8 mouse cellular contexts compared by ENCODE assay signal in the genomic region with DNA sequence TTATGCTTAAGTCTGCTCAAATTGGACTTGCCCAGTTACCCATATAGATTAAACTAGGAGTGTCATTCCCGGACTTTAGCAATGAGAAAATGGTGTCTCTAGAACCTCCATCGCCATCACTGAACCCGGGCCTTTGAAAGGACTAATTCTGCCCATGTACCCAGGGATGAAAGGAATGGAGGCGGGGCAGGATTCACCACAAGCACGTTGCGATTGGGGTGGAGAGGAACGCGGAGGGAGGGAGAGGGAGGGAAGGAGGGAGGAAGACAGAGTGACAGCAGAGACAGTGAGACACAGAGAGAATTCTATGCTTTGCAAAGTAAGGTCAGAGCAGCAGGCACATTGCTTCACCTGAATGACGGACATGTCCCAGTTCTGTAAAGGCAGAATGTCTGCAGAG. TPM values are rescaled to one million over a fixed set of nuclear protein-coding genes. Genes with fewer than 3 reads are reported as not detected.
DNase-seq lines count a peak whose midpoint lies in the region; ATAC-seq and TF ChIP-seq lines count a peak whose summit lies in the region.

No protein-coding gene starts in this region.

- no peak for DNase-seq in heart, adult 11 months
- peak; percentile 23 for DNase-seq in brain, embryonic 14.5 days (ENCODE audit: low read depth)
- peak; percentile 7 for DNase-seq in hindbrain, embryonic 10.5 days (ENCODE audit: low spot score)
- DNase-seq in midbrain, embryonic 11.5 days (ENCODE audit: low spot score, missing footprints) = no peak
- DNase-seq in adrenal gland, postnatal 4 days (ENCODE audit: low spot score in 2 of 2) = no peak
- no peak for DNase-seq in thymus, postnatal 10 days (ENCODE audit: low spot score in 2 of 2)
- DNase-seq in thymus, postnatal 14 days = no peak

- H3K4me1 ChIP-seq in heart, embryonic 16.5 days (ENCODE audit: control insufficient read depth, insufficient read depth, low read length) = no peaks in the 10 kb centered on the region; the same call in none of the 2 replicates
- H3K4me1 ChIP-seq in hindbrain, embryonic 10.5 days (replicated peaks) = peaks cover 14% of the 10 kb centered on the region
- H3K4me1 ChIP-seq in midbrain, embryonic 11.5 days (ENCODE audit: control insufficient read depth, insufficient read depth, low read length) = no peaks in the 10 kb centered on the region

- H3K27ac ChIP-seq in heart, embryonic 16.5 days (ENCODE audit: low read length) = no peak overlapping the region
- H3K27ac ChIP-seq in hindbrain, embryonic 10.5 days = 0 out of 2 replicates have a peak overlapping the region, but pooled peaks have one; percentile 57
- no peak overlapping the region for H3K27ac ChIP-seq in midbrain, embryonic 11.5 days (ENCODE audit: low read depth, low read length)

- no peak for TF ChIP-seq POLR2A in brain, embryonic 14.5 days (IDR thresholded peaks at IDR 0.05; ENCODE audit: borderline replicate concordance, extremely low read depth, insufficient read depth, insufficient read length, poor library complexity, severe bottlenecking)

- no peak for ATAC-seq in heart, embryonic 16.5 days (replicated peaks; ENCODE audit: extremely low read depth, insufficient read depth, low FRiP score)
- ATAC-seq in midbrain, embryonic 11.5 days (ENCODE audit: low FRiP score) = no peak; the same call in 1 of the 2 replicates

- WGBS in heart, embryonic 16.5 days = 8% methylated on average over 9 of the region's 9 CpGs
- 6% methylated on average over 9 of the region's 9 CpGs for WGBS in hindbrain, embryonic 10.5 days
- WGBS in midbrain, embryonic 11.5 days = 3% methylated on average over 9 of the region's 9 CpGs

- peaks cover 16% of the 10 kb centered on the region for H3K27me3 ChIP-seq in heart, embryonic 16.5 days (ENCODE audit: control insufficient read depth, insufficient read depth, low read length)
- H3K27me3 ChIP-seq in hindbrain, embryonic 10.5 days (ENCODE audit: insufficient read depth, poor library complexity, severe bottlenecking) = peaks cover 48% of the 10 kb centered on the region
- peaks cover 7% of the 10 kb centered on the region; the same call in 1 of the 2 replicates for H3K27me3 ChIP-seq in midbrain, embryonic 11.5 days (ENCODE audit: control insufficient read depth, insufficient read depth, low read length)

- no peak for TF ChIP-seq CTCF in brain, embryonic 14.5 days (IDR thresholded peaks at IDR 0.05; ENCODE audit: borderline replicate concordance, extremely low read depth, insufficient read depth, insufficient read length)

- H3K4me3 ChIP-seq in heart, embryonic 16.5 days (ENCODE audit: low read length) = peak overlapping the region; percentile 50
- H3K4me3 ChIP-seq in hindbrain, embryonic 10.5 days = peak overlapping the region; percentile 62
- peak overlapping the region; percentile 38 for H3K4me3 ChIP-seq in midbrain, embryonic 11.5 days (ENCODE audit: low read depth, low read length)

- no peaks in the 10 kb centered on the region for H3K36me3 ChIP-seq in heart, embryonic 16.5 days (ENCODE audit: control insufficient read depth, insufficient read depth)
- no peaks in the 10 kb centered on the region for H3K36me3 ChIP-seq in hindbrain, embryonic 10.5 days
- H3K36me3 ChIP-seq in midbrain, embryonic 11.5 days (ENCODE audit: control insufficient read depth, insufficient read depth, low read length) = no peaks in the 10 kb centered on the region

- H3K9me3 ChIP-seq in heart, embryonic 16.5 days (replicated peaks; ENCODE audit: control insufficient read depth, low read length) = no peaks in the 10 kb centered on the region
- no peaks in the 10 kb centered on the region for H3K9me3 ChIP-seq in hindbrain, embryonic 10.5 days
- no peaks in the 10 kb centered on the region for H3K9me3 ChIP-seq in midbrain, embryonic 11.5 days (ENCODE audit: control insufficient read depth, low read length)

- H3K9ac ChIP-seq in heart, embryonic 16.5 days (ENCODE audit: low read length) = no peak overlapping the region
- H3K9ac ChIP-seq in midbrain, embryonic 11.5 days (ENCODE audit: low read length) = peak overlapping the region; percentile 53; the same call in 1 of the 2 replicates

- peak overlapping the region; percentile 80 for H3K4me2 ChIP-seq in heart, embryonic 16.5 days (ENCODE audit: low read depth, low read length)
- peak overlapping the region; percentile 72 for H3K4me2 ChIP-seq in midbrain, embryonic 11.5 days

RNA-seq across cellular contexts. Expression of a gene that starts 0.6 kb away (rescaled TPM):
- polyA plus RNA-seq in heart, embryonic 16.5 days (2015; fragmentation: Nextera tagmentation; extraction: Ambion mirVana) = 0.04 and 0.09 TPM in 2 replicates
- 0.05 and 0.11 TPM in 2 replicates for polyA plus RNA-seq in brain, embryonic 14.5 days (2012; rRNA removed)
- polyA plus RNA-seq in hindbrain, embryonic 10.5 days (2016; fragmentation: Nextera tagmentation; extraction: Ambion mirVana) = 0.06 TPM in 1 of 2 replicates, not detected in the other
- polyA plus RNA-seq in midbrain, embryonic 11.5 days (2014; fragmentation: Nextera tagmentation; extraction: Ambion mirVana) = 0.04 TPM in 1 of 2 replicates, not detected in the other
- under 1 TPM in 1 of 2 experiments, not detected in 1; 0.06 TPM for total RNA-seq in adrenal gland, postnatal 4 days (2021)

Comparison
In these comparisons a context has a peak if more than half of its experiments do, and no peak if none do; other contexts are left out.
1. DNase-seq: peak in brain, embryonic 14.5 days (single experiment) and hindbrain, embryonic 10.5 days (single experiment); none in heart, adult 11 months (single experiment), midbrain, embryonic 11.5 days (single experiment), adrenal gland, postnatal 4 days (0 of 2), thymus, postnatal 10 days (0 of 2) and thymus, postnatal 14 days (single experiment).
2. Peak in every context shown above with its lines, with median percentiles within 50 percentile points of each other: H3K4me3 ChIP-seq.